Mouse (Mus musculus) cerebellum, adult 8-10 months (tissue): ENCODE data around the gene Acp2.
A peak's percentile ranks its signal among the peaks of the same experiment; 100 is the strongest.
"Not testable (repeated sequence)": the region's sequence is repeated elsewhere in the genome, so short reads cannot be mapped to it uniquely, and the experiment has no call there.

Experiments used
- DNase-seq: peaks from one replicate; pipeline ENCODE4 v3.0.0; 2022

The Acp2 gene

DNA sequence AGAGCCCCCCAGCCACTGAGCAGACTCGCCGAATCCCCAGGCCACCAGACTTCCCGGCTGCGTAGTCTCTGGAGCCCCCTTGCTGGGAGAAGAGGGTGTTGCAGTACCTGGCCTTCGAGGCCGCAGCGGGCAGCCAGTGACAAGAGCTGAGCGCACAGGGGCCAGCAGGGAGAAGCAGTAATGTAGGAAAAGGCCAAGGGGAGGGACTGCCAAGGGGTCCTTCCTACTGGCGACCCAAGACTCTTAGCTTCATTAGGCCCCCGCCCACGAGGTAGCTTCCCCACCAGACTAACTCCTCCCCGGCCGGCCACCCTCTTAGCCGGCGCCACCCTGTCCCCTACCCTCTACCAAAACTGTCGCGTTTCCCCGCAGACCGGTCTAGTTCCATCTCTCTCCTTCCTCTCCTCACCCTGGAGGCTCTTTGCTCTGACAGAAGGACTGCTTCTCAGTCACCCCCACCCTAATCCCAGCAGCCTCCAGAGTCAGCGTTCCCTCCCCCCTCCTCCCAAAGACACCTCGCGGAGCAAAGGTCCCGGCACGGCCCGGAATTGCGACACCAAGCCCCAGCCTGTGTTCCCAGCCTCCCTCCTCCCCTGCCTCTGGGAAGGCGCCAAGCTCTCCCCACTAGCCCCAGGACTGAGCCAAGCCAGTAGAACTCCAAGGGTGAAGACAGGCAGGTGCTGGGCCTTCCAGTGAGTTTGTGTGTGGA, 7.9 kb upstream of the Acp2 start:
- peak; percentile 68 for DNase-seq

- DNase-seq, result no peak
Observed at GRCm38 (mm10) chr2:91196577-91197001, 6.1 kb upstream of the Acp2 start.

- no peak for DNase-seq
Observed at GRCm38 (mm10) chr2:91198888-91199287, 3.8 kb upstream of the Acp2 start.

GRCm38 (mm10) chr2:91202972-91203656, 429 bp downstream of the Acp2 start:
- no peak for DNase-seq

- DNase-seq, result no peak
Observed at GRCm38 (mm10) chr2:91206254-91206775, 3.6 kb downstream of the Acp2 start.

GRCm38 (mm10) chr2:91213311-91213710, 10.6 kb downstream of the Acp2 start:
- no peak for DNase-seq

GRCm38 (mm10) chr2:91217032-91217431, 14.3 kb downstream of the Acp2 start:
- no peak for DNase-seq

DNA sequence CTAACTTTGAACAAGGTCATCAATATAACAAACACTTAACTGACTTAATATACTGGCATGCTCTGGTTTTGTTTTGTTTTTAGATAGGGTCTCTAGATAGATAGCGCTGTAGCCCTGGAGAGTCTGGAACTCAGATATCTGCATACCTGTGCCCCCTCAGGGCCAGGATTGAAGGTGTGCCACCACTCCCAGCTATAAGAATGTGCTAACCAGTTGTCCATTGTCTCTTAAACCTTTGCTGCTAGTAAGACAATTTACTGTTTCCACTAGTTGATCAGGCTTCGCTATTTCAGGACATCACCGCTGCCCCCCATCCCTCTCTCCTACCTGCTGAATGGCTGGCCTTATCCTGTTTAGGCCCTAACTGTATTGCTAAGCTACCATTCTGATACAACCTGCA, 17.8 kb downstream of the Acp2 start:
- DNase-seq, result no peak

GRCm38 (mm10) chr2:91223614-91224013, 20.9 kb downstream of the Acp2 start:
- DNase-seq, result no peak

DNA sequence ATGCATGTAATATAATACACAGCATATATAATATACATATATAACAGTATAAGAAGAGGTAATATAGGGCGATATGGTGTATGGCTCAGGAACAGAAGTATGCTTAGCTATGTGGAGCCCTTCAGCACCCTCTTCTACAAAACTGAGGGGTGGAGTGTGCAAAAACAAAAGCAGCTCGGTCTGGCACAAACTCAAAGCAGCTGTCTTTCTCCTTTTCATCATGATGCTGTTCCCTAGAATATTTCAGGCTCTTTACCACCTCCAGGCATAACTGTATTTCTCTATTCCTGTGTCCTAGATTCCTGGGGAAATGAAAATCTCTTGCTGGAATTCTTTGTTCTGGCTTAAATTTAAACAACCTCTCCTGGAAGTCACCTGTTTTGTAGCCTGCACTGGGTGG, 27.1 kb downstream of the Acp2 start:
- no peak for DNase-seq

DNA sequence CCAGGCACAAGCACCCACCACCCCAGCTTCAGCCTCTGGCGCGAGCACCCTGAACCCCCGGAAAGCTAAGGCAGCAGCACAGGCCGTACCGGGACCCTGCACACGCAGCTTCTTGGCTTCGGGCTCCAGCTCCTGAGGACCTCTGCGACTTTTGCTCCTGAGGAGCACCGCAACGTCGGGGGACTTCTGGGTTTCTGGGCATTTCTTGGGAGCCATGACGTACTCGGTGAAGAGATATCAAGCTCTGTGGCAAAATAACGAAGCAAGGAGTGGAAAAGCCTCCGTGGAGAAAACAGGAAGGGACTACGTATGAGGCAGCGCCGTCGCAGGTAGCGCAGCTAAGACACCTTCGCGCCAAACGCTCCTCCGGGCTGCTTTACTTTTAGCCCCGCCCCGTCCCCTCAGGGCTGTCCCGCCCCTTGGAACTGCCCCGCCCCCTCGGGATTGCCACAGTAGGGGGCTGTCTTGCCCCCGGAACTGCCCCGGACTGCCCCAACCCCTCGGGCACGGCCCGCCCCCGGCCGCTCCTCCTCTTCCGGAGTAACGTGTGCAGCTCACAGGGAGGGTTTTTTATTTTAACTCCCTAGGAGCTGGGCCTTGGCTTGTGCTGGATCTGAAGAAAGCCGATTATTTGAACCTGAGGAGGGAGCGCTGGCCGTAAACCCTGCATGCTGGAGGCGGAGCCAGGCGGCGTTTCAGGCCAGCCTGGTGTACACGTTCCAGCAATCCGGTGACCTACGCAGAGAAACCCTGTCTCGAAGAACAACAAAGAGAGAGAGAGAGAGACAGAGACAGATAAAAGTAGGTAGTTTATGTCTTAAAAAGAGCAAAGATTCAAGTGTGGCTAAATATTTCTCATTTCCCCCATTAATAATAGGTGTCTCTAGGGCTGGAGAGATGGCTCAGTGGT, 34.2 kb downstream of the Acp2 start, which contains the start of gene Ddb2:
Gene Ddb2, minus strand, starts transcription at position 382 of the 910 bp plus-strand sequence.
- DNase-seq, result peak; percentile 87

GRCm38 (mm10) chr2:91237511-91238080, 34.9 kb downstream of the Acp2 start:
- not testable (repeated sequence) for DNase-seq

GRCm38 (mm10) chr2:91242547-91242946, 39.9 kb downstream of the Acp2 start:
- DNase-seq, result no peak

- DNase-seq, result no peak
Observed at GRCm38 (mm10) chr2:91243416-91243815, 40.7 kb downstream of the Acp2 start.

- no peak for DNase-seq
Observed at GRCm38 (mm10) chr2:91244557-91245228, 42.0 kb downstream of the Acp2 start.

DNA sequence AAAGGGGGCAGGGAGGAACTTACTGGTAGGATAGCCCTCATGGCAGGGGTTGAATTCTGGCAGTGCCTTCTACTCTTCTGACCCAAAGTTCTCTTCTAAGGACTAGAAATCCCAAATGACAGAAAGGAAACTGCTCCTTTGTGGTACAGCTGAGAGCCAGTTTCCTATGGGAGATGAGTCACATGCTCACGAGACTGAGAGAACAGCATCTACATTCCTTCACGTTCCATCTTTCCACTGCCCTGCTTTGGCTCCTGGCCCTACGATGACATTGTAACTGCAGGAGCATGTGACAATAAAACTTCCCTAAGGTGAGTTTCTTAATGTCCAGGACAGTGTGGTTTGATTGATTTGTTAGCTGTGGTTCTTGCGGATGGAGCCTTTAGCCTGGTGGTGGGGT, 45.7 kb downstream of the Acp2 start:
- no peak for DNase-seq

DNA sequence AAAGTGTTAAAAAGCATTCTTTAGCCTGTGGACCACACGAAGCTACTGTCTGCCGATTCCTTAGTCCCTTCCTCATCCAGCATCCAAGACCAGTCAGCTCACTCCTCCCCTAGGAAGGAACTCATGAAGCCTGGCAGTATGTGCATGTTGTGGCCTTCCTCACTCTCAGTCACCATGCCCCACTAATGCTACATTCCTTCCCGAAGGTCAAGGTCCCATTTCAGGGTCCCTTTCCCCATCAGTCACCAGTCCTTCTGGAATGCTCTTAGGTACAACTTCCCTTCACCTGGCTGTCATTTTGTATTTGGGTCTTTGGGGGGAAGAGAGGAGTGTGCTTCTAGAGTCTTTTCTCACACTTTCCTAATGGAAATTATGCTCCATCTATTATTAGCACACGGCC, 49.3 kb downstream of the Acp2 start:
- DNase-seq, result no peak

- no peak for DNase-seq
Observed at GRCm38 (mm10) chr2:91252512-91252911, 49.8 kb downstream of the Acp2 start.

GRCm38 (mm10) chr2:91254725-91255380, 52.2 kb downstream of the Acp2 start:
- DNase-seq, result peak; percentile 23

DNA sequence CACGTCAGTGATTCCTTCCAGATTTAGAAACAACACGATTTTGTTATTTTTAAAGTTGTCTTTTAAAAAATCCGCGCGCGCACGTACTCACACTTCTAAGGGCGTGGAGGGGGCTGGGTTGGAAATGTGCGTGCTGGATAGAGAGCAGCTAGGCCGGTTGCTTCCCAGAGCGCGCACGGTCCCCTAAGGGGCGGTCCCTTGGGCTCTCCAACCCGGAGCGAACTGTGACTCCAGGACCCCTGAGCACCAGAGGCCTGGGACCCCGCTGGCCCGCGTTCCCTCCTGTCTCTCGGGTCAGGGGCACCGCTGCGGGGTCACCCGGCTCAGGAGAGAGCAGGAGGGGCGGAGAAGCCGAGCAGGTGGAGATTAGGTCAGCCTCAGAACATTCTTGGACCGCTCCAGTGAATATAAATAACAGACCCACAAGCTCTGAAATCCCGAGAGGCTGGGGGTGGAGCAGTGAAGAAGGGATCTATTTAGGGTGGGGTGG, 53.0 kb downstream of the Acp2 start, which contains the start of gene Pacsin3:
Gene Pacsin3, plus strand, starts transcription at position 294 of the 490 bp plus-strand sequence.
- peak; percentile 62 for DNase-seq
